Mouse (Mus musculus): ENCODE measurements around the gene Adssl1. TPM values are rescaled to one million over a fixed set of nuclear protein-coding genes. Genes with fewer than 3 reads are reported as not detected.

The Adssl1 gene
- total and polyA plus RNA-seq, 3 experiments, result 10.2 to 29.4 (median 10.7) TPM

- Histone ChIP-seq H3K9ac (ENCODE audit: insufficient read depth, low read depth) (no peak overlapping the region), H3K27me3 (replicated peaks) (no peaks in the 10 kb centered on the region), H3K4me1 (ENCODE audit: control insufficient read depth in 1 of 2, insufficient read depth in 2 of 2) (no peaks in the 10 kb centered on the region), H3K9me3 (replicated peaks; ENCODE audit: low read length) (no peaks in the 10 kb centered on the region), H3K27ac (ENCODE audit: insufficient read depth, low read depth) (no peak overlapping the region), H3K4me2 (ENCODE audit: insufficient read depth, low read depth, poor library complexity, severe bottlenecking) (no peak overlapping the region), H3K4me3 (replicated peaks in 1 of 3; ENCODE audit: low read depth in 2 of 3, low read length in 2 of 3, poor library complexity in 1 of 3) (no peak overlapping the region), H3K79me2 (replicated peaks; ENCODE audit: control insufficient read depth, extremely low read depth, insufficient read depth, poor library complexity, severe bottlenecking) (no peaks in the 10 kb centered on the region), H3K36me3 (replicated peaks in 1 of 2; ENCODE audit: control insufficient read depth in 1 of 2, insufficient read depth in 1 of 2, low read length in 1 of 2) (peaks cover 87 to 100% of the 10 kb centered on the region in 2 experiments)
- dilution Hi-C loops (cut with MboI; ENCODE audit: extremely low pct_ligation_motif_present, extremely low pct_unique_long_range_greater_than_20kb, low sequenced_read_pairs), result no loop called here
- in situ Hi-C loops (cut with MboI; ENCODE audit: low pct_ligation_motif_present, low pct_unique_long_range_greater_than_20kb, low sequenced_read_pairs), result loop anchor here (5.0 to 10.0 kb wide), 2 partner anchors 49 to 196 kb away; no protein-coding TSS in a partner anchor
- DNase-seq (ENCODE audit: extremely low read depth), result no peak
- no peak for TF ChIP-seq MYC (IDR thresholded peaks at IDR 0.05; ENCODE audit: low read depth, low read length)
- no peak for TF ChIP-seq USF1 (IDR thresholded peaks at IDR 0.05; ENCODE audit: low read depth, low read length)
- no peak for TF ChIP-seq SIN3A (IDR thresholded peaks at IDR 0.05; ENCODE audit: low read length)
- no peak for TF ChIP-seq SMC3 (IDR thresholded peaks at IDR 0.05; ENCODE audit: low read depth, low read length)
- TF ChIP-seq EP300 (IDR thresholded peaks at IDR 0.05; ENCODE audit: low read length), result no peak
- no peak for TF ChIP-seq RAD21 (IDR thresholded peaks at IDR 0.05; ENCODE audit: low read depth, low read length)
- TF ChIP-seq CTCF (conservative IDR thresholded peaks at IDR 0.05 in 1 of 2, IDR thresholded peaks at IDR 0.05 in 1 of 2; ENCODE audit: low read depth in 2 of 2, low read length in 2 of 2), result no peak
- TF ChIP-seq ELF1 (IDR thresholded peaks at IDR 0.05; ENCODE audit: low read depth, low read length), result no peak
- TF ChIP-seq NRF1 (IDR thresholded peaks at IDR 0.05; ENCODE audit: low read depth, low read length), result no peak
- TF ChIP-seq CHD2 (IDR thresholded peaks at IDR 0.05; ENCODE audit: low read length), result no peak
- no peak for TF ChIP-seq MAX (IDR thresholded peaks at IDR 0.05; ENCODE audit: low read length)
- no peak for TF ChIP-seq USF2 (conservative IDR thresholded peaks at IDR 0.05; ENCODE audit: low read depth, low read length)
- TF ChIP-seq ZMIZ1 (IDR thresholded peaks at IDR 0.05; ENCODE audit: low read depth, low read length), result no peak
These were observed 38.8 kb downstream of the Adssl1 start for GRCm38 (mm10) chr12:112658619-112659018.

- dilution Hi-C loops (cut with MboI; ENCODE audit: extremely low pct_ligation_motif_present, extremely low pct_unique_long_range_greater_than_20kb, low sequenced_read_pairs), result no loop called here
These were observed 39.3 kb downstream of the Adssl1 start for GRCm38 (mm10) chr12:112659109-112659508.

More at GRCm38 (mm10) chr12:112659109-112659508, 39.3 kb downstream of the Adssl1 start:
- no peaks in the 10 kb centered on the region for H3K27me3 ChIP-seq (replicated peaks)
- no peak overlapping the region for H3K4me2 ChIP-seq (ENCODE audit: insufficient read depth, low read depth, poor library complexity, severe bottlenecking)
- H3K4me3 ChIP-seq (replicated peaks in 1 of 3; ENCODE audit: low read depth in 2 of 3, low read length in 2 of 3, poor library complexity in 1 of 3), result no peak overlapping the region
- no peaks in the 10 kb centered on the region for H3K79me2 ChIP-seq (replicated peaks; ENCODE audit: control insufficient read depth, extremely low read depth, insufficient read depth, poor library complexity, severe bottlenecking)
- in situ Hi-C loops (cut with MboI; ENCODE audit: low pct_ligation_motif_present, low pct_unique_long_range_greater_than_20kb, low sequenced_read_pairs), result loop anchor here (5.0 to 10.0 kb wide), 2 partner anchors 48 to 196 kb away; no protein-coding TSS in a partner anchor
- DNase-seq (ENCODE audit: extremely low read depth), result no peak
- H3K27ac ChIP-seq (ENCODE audit: insufficient read depth, low read depth), result no peak overlapping the region
- peaks cover 83 to 100% of the 10 kb centered on the region in 2 experiments for H3K36me3 ChIP-seq (replicated peaks in 1 of 2; ENCODE audit: control insufficient read depth in 1 of 2, insufficient read depth in 1 of 2, low read length in 1 of 2)
- no peak overlapping the region for H3K9ac ChIP-seq (ENCODE audit: insufficient read depth, low read depth)
- TF ChIP-seq MAX (IDR thresholded peaks at IDR 0.05; ENCODE audit: low read length) (no peak), ZKSCAN1 (IDR thresholded peaks at IDR 0.05; ENCODE audit: borderline replicate concordance, low read depth, low read length) (no peak), IRF4 (IDR thresholded peaks at IDR 0.05; ENCODE audit: low read depth, low read length) (no peak), USF1 (IDR thresholded peaks at IDR 0.05; ENCODE audit: low read depth, low read length) (no peak), JUN (IDR thresholded peaks at IDR 0.05; ENCODE audit: insufficient read depth, low read depth, low read length) (no peak), MXI1 (IDR thresholded peaks at IDR 0.05; ENCODE audit: low read depth, low read length) (no peak), TBP (conservative IDR thresholded peaks at IDR 0.05; ENCODE audit: low read depth, low read length) (no peak), JUND (conservative IDR thresholded peaks at IDR 0.05; ENCODE audit: low read depth, low read length) (no peak), MAFK (IDR thresholded peaks at IDR 0.05; ENCODE audit: insufficient replicate concordance, low read length) (no peak), E2F4 (IDR thresholded peaks at IDR 0.05; ENCODE audit: insufficient replicate concordance, low read depth, low read length) (no peak), TCF12 (IDR thresholded peaks at IDR 0.05; ENCODE audit: low read depth, low read length) (no peak), SMC3 (IDR thresholded peaks at IDR 0.05; ENCODE audit: low read depth, low read length) (peak; percentile 32), RAD21 (IDR thresholded peaks at IDR 0.05; ENCODE audit: low read depth, low read length) (peak; percentile 41), ZNF384 (IDR thresholded peaks at IDR 0.05; ENCODE audit: low read depth, low read length) (no peak), ETS1 (conservative IDR thresholded peaks at IDR 0.05; ENCODE audit: low read depth, low read length) (no peak), CTCF (conservative IDR thresholded peaks at IDR 0.05 in 1 of 2, IDR thresholded peaks at IDR 0.05 in 1 of 2; ENCODE audit: low read depth in 2 of 2, low read length in 2 of 2) (peak in 1 of 2 experiments; percentile 62; a peak in 2 of 4 replicates), POLR2A (IDR thresholded peaks at IDR 0.05; ENCODE audit: low read depth, low read length) (no peak)
- no peaks in the 10 kb centered on the region for H3K9me3 ChIP-seq (replicated peaks; ENCODE audit: low read length)
- H3K4me1 ChIP-seq (ENCODE audit: control insufficient read depth in 1 of 2, insufficient read depth in 2 of 2), result peaks cover 0 to 2% of the 10 kb centered on the region in 2 experiments; a peak in 1 of 4 replicates
